Mouse (Mus musculus): ENCODE results near the gene Ophn1.

- peak; percentile 75 for TF ChIP-seq CTCF (IDR thresholded peaks at IDR 0.05; ENCODE audit: borderline replicate concordance, insufficient read depth, low read depth, low read length)
- TF ChIP-seq POLR2A (IDR thresholded peaks at IDR 0.05; ENCODE audit: borderline replicate concordance, insufficient read depth, low read length): no peak
Measured at GRCm38 (mm10) chrX:98701635-98702034, 189.2 kb downstream of the Ophn1 start.
